Mouse (Mus musculus): ENCODE data around the gene Psmd6. TPM values are rescaled to one million over a fixed set of nuclear protein-coding genes. Genes with fewer than 3 reads are reported as not detected.

Gene Psmd6
- polyA plus RNA-seq (2017; shearing (Covaris generic)), result 100 to 1,000 TPM; 126 to 136 TPM

GRCm38 (mm10) chr14:14120230-14121096 lies at the start of gene Psmd6:
Gene Psmd6 (minus strand): TSS chr14:14120984.
- peak; percentile 99 for ATAC-seq

DNA sequence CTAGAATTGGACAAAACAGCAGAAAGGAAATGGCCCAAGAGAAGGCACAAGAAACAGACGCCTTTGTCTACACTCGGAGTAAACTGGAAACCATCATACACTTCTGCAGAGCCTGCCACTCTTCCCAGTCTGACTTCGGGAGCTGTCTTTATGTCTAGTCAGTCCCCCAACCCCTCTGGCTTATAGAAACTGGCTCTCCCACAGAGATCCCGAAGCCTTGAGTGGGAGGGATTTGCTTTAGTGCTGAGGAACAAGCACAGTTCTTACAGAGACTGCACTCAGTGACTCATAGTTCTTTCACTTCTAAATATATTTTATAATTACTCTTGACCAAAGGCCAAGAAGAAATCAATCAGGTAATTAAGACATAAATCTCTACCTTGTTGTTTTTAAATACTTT lies 10.1 kb downstream of the Psmd6 start:
- ATAC-seq, result no peak

DNA sequence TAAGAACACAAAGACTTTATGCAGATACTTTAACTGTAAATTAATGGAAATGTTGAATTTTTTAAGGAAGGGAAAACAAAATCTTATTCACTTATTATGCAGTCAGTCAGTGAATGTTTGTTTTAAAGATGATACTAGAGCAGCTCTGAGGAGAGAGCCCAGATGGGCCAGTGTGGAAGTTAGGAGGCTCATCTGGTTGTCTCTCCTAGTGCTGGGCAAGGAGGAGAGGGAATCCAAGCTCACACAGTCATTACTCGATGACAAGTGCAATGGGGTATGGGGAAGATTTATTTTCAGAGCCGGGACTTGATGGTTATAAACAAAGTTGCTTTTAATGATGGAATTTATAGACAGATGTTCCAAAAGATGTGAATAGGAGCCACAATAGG lies 15.9 kb downstream of the Psmd6 start:
- no peak for ATAC-seq

DNA sequence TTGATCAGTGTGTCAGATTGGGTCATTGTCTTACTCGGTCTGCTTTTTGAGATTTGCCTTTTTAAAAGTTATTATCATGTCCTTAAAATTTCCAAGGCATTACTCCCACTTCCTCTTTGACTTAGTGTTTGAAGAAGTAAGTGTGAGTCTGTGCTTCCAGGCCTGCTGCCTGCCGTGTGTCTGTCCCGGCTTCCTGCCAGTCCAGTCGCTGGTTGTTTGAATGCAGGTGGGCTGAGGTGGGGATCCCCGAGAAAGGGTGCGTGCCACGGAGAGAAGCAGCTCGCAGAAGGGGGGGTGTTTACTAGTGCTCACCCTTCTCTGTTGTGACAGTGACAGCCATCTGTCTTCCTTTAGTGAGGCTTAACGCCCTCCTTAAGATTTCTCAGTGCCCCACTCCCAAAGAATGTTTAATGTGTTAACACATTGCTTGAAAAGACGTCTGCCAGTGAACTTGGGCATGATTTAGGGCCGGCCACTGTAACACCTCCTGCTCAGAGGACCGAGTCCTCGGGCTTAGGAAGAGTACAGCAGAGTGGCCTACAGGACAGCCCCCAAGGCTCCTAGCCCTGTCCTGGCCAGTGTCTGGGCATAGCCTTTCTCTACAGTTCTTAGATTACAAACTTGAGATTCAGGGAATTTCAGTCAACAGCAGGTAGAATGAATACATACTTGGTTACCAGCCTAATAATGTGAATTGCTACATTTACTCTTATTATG lies 16.4 kb downstream of the Psmd6 start:
- no peak for ATAC-seq

DNA sequence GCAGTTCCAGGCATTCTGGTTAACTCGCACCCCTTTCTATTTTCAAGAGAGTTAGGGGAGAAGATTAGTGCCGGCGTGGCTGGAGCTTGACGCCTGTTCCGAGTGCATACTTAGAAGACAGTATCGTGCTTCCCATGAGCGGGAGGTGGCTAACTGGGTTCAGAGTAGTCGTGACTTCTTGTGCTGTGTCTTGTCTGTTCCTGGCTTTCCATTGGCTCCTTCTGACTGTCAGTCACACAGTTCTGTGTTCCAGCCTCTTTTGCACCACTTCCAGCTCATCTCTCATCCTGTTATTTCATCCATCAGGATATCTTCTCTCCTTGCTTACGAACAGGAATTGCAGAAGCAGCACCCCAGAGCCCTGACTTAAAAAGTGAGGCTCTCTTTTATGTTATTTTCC lies 19.5 kb downstream of the Psmd6 start:
- ATAC-seq, result no peak

- no peak for ATAC-seq
These were observed 20.0 kb downstream of the Psmd6 start for GRCm38 (mm10) chr14:14100773-14101280.

GRCm38 (mm10) chr14:14098330-14098980 lies 22.3 kb downstream of the Psmd6 start:
- peak; percentile 99 for ATAC-seq

DNA sequence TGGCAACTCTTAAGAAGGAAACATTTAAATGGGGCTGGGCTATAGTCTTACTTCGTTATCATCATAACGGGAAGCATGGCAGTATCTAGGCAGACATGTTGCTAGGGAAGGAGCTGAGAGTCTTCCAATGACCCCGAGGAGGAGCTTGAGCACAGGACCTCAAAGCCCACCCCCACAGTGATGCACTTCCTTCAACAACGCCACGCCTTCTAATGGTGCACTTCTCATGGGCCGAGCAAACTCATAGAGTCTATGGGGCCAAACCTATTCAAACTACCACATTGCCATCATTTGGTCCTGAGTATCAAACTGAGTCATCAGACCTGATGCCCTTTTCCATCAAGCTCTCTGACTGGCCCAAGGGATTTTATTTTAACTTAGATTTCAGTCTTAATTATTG lies 30.2 kb downstream of the Psmd6 start:
- ATAC-seq, result no peak

- ATAC-seq, result peak; percentile 81
These were observed 32.6 kb downstream of the Psmd6 start for GRCm38 (mm10) chr14:14088016-14088791.

DNA sequence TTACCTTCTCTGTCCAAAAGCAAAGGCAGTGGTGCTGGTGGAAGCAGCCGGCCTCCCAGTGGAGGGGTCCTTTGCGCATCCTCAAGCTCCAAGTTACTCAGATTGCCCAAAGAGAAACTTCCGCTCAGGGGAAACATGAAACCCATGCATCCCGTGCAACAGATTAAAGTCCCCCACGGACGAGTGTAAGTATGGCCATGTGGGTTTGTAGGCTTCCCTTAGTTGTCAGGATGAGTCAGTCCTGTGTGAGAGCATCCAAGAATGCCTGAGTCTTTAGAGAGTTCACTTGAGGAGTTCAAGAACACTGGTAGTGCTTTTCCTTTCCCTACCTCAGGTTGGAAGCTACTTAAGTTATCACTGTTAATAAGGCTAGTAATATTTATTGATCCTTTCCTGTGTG lies 33.4 kb downstream of the Psmd6 start:
- ATAC-seq, result no peak

- no peak for ATAC-seq
These were observed 34.0 kb downstream of the Psmd6 start for GRCm38 (mm10) chr14:14086711-14087263.

DNA sequence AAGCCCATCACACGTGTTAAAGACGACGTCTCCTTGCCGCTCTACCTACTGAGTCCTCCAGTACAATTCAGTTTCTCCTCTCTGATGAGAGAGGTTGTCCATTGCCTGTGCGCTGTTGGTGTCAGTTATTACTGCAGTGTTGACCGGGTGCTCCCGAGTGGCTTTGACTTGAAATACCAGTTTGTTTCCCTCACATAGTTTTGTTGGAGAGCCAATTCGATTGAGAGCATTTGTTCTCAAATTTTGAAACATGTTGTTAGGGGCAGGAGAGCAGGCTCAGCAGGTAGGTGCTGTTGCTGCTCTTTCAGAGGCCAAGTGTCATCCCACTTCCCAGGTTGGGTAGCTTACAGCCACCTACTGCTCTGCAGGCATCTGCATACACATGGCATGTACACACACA lies 37.0 kb downstream of the Psmd6 start:
- ATAC-seq, result no peak

DNA sequence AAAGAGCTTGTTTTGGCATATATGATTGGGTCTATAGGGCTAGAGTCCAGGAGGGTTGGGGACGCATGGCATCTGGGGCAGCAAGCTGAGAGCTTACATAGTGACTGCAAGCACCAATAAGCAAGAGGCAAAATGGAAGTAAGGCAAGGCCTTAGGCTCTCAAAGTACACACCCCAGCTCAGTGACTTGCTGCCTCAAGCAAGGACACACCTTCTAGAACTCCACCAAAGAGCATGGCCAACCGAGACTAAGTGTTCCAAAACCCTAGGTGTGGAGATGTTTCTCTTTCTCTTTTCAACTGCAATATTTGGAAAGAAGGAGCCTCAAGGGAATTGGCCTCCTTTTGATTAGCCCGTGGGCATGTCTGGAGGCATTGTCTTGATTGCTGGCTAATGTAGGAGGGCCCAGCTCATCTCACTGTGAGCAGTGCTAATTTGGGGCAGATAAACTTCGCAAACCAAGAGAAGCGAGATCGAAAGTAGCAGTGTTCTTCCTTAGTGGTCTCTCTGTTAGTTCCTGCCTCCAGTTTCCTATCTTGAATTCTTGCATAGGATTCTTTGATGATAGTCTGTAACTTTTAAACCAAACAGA lies 40.1 kb downstream of the Psmd6 start:
- no peak for ATAC-seq

GRCm38 (mm10) chr14:14071456-14071855 lies 49.3 kb downstream of the Psmd6 start:
- no peak for ATAC-seq

GRCm38 (mm10) chr14:14070541-14071315 lies 50.1 kb downstream of the Psmd6 start:
- no peak for ATAC-seq

DNA sequence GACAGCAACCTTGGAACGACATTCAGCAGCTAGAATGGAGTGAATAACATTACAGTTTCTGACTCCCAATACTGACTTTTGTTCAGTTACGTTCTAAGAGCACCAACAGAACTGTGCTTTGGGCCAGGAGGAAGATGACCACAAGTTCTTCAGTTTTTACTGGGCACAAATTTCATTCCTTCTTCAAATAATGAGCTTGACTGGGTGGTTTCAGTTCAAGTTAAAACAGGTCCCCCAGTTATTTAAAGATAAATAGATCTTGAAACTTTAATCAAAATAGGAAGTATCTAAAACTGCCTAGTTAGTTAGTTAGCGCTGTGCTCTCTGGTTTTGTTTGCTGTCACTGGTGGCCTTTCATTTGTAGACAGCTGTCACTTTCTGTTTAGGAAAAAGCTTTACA lies 52.2 kb downstream of the Psmd6 start:
- peak; percentile 21 for ATAC-seq

GRCm38 (mm10) chr14:14067648-14068472 lies 52.9 kb downstream of the Psmd6 start:
- peak; percentile 85 for ATAC-seq

DNA sequence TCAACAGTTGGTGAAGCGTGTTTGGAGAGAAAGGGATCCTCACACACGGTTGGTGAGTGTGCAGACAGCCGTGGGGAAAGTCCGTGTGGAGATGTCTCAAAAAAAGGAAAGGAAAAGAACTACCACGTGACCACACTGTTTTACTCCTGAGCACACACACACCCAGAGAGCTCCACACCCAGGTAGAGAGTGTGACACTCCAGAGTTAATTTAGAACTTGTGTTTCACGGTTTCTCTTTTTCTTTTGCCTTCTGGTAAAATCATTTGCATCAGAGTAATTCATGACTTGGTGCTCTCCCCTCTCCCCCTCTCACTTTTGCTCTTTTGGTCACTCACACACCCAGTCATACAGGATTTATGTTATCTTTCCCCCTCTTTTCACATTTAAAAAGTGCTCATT lies 54.5 kb downstream of the Psmd6 start:
- no peak for ATAC-seq

DNA sequence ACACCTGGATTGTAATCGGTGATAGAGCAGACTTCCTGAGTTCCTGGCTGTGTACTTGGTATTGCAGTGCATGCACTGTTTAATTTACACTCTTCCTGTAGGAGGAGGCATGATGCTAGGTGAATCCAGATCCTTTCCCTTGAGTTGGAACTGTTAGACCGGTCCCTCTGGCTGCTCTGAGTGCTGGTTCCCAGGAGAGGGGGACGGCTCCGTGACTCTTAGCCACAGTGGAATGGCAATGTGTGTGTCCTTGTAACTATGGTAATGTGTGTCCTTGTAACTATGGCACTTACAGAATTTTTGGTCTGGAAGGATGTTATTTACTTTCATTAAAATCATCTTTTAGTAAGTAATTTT lies 55.7 kb downstream of the Psmd6 start:
- ATAC-seq, result no peak

Measured in CD4-positive, CD25-positive, alpha-beta regulatory T cell, adult 4 months (primary cell).